Mouse (Mus musculus) spleen, postnatal 14 days (tissue): ENCODE measurements around the gene Stpg2.

Source experiments
- DNase-seq, 2 experiments: peaks; one replicate each; pipeline ENCODE4 v3.0.0; 2021 to 2022; ENCODE audit warnings: low spot score in 2 of 2

The Stpg2 gene

DNA sequence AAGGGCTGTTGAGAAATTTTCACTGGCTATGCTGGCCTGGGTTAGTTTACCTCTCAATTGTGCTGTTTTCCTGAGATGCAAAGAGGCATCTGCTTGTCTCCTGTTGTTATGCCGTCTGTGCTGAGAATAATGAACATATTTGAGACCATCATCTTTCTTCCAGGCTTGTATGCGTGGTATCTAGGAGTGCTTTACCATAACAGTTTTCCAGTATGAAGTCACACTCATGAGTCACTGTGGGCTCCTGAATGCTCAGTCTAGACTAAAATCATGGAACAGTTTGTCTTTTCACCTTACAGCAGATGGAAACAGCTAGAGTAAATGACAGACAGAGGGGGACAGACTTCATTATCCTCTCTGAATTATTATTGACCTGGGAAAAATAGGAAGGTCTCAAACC lies 527.7 kb downstream of the Stpg2 start:
- no peak for DNase-seq

DNA sequence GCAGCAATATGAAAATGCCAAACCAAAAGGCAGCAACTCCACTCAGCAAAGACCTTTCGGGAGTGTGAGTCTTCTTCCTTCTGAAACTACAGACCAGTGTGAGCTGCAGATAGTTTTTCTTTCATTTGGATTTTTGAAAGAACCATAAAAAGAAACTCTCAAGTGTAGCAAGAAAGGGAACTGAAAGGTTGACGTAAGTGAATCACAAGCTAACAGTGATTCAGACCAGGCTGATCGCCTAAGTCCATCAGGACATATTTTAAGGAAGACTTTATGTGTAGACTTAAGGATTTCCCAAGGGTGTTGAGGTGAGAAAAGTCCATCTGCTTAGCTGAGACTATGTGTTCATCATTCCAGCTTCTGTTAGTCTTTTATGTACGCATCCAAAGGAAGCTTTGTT lies 533.9 kb downstream of the Stpg2 start:
- no peak for DNase-seq
